Mouse (Mus musculus): ENCODE data around the gene Col8a1. TPM values are rescaled to one million over a fixed set of nuclear protein-coding genes. Genes with fewer than 3 reads are reported as not detected.

Gene Col8a1
- 0.64 TPM for polyA plus RNA-seq (2015; fragmentation: Illumina TruSeq; extraction: RNeasy Lipid Tissue Mini Kit (QIAGEN cat#74804); ENCODE audit: insufficient read depth, low replicate concordance)

GRCm38 (mm10) chr16:57754526-57755125 lies at the start of gene Col8a1:
Gene Col8a1 (minus strand): TSS chr16:57754737.

DNA sequence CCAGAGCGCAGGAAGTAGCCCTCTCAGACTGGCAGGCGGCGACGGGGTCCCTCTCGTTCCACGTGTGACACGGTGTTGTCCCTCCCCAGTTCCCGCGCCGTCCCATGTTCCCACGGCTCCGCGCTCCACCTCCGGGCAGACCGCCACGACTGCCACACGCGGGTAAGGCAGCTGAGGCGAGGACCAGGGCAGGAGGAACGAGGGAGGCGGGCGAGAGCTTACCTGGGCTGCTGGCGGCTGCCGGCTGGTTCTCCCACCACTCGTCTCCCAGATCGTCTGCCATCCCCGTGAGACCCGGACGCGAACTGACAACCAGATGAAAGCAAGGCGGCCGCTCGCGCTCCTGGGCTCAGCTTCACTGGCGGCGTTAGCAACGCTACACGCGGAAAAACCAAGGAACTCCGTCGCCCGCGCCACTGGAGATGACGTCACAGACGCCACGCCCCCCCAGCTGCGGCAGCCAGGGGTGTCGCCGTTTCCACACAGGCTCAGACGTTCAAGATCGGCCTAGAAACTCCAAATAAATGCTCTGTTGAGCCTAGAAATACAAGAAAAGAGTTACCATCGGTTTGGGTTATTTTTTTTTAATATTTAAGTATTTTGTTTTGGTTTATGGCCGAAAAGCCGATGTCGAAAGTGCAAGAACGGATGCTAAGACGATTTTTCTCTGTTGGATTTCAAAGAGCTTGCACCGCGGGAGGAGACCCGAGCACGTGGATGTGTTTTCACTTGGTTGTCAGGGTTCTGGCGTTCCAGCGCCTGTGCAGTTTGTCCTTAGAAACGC lies 147.9 kb downstream of the Col8a1 start, which contains the start of gene Cmss1:
Cmss1 (minus strand) TSS at position 421 of the 784 bp plus-strand sequence.

Other genes starting within 250 kb of the Col8a1 start
- 11.1 TPM for gene Cmss1, start 147.9 kb downstream of the Col8a1 start, polyA plus RNA-seq (2015; fragmentation: Illumina TruSeq; extraction: RNeasy Lipid Tissue Mini Kit (QIAGEN cat#74804); ENCODE audit: insufficient read depth, low replicate concordance)